Mouse (Mus musculus): ENCODE measurements around the gene Ust.
"Not testable (repeated sequence)": the region's sequence is repeated elsewhere in the genome, so short reads cannot be mapped to it uniquely, and the experiment has no call there.

The Ust gene

GRCm38 (mm10) chr10:8518141-8519013 is at the start of gene Ust:
Gene Ust, minus strand, starts transcription at chr10:8518825.
- DNase-seq (ENCODE audit: low read depth, low spot score) = no peak

- no peak for DNase-seq (ENCODE audit: low read depth, low spot score)
These were observed 42.7 kb upstream of the Ust start for GRCm38 (mm10) chr10:8561366-8561765.

GRCm38 (mm10) chr10:8559566-8559965 is 40.9 kb upstream of the Ust start:
- DNase-seq (ENCODE audit: low read depth, low spot score) = not testable (repeated sequence)

GRCm38 (mm10) chr10:8552239-8552638 is 33.6 kb upstream of the Ust start:
- DNase-seq (ENCODE audit: low read depth, low spot score) = not testable (repeated sequence)

GRCm38 (mm10) chr10:8551601-8552000 is 33.0 kb upstream of the Ust start:
- not testable (repeated sequence) for DNase-seq (ENCODE audit: low read depth, low spot score)

GRCm38 (mm10) chr10:8541514-8541913 is 22.9 kb upstream of the Ust start:
- DNase-seq (ENCODE audit: low read depth, low spot score) = no peak

GRCm38 (mm10) chr10:8535445-8535844 is 16.8 kb upstream of the Ust start:
- DNase-seq (ENCODE audit: low read depth, low spot score) = no peak

- no peak for DNase-seq (ENCODE audit: low read depth, low spot score)
These were observed 13.0 kb upstream of the Ust start for GRCm38 (mm10) chr10:8531651-8532050.

- DNase-seq (ENCODE audit: low read depth, low spot score) = no peak
These were observed 12.0 kb upstream of the Ust start for GRCm38 (mm10) chr10:8530505-8531051.

GRCm38 (mm10) chr10:8529173-8529572 is 10.5 kb upstream of the Ust start:
- no peak for DNase-seq (ENCODE audit: low read depth, low spot score)

GRCm38 (mm10) chr10:8525354-8525753 is 6.7 kb upstream of the Ust start:
- DNase-seq (ENCODE audit: low read depth, low spot score) = no peak

GRCm38 (mm10) chr10:8521536-8521935 is 2.9 kb upstream of the Ust start:
- no peak for DNase-seq (ENCODE audit: low read depth, low spot score)

- no peak for DNase-seq (ENCODE audit: low read depth, low spot score)
These were observed 2.3 kb upstream of the Ust start for GRCm38 (mm10) chr10:8520766-8521395.

- DNase-seq (ENCODE audit: low read depth, low spot score) = no peak
These were observed 428 bp upstream of the Ust start for GRCm38 (mm10) chr10:8519014-8519491.

- DNase-seq (ENCODE audit: low read depth, low spot score) = no peak
These were observed 959 bp downstream of the Ust start for GRCm38 (mm10) chr10:8517591-8518140.

GRCm38 (mm10) chr10:8516916-8517524 is 1.6 kb downstream of the Ust start:
- no peak for DNase-seq (ENCODE audit: low read depth, low spot score)

GRCm38 (mm10) chr10:8513690-8514089 is 4.9 kb downstream of the Ust start:
- no peak for DNase-seq (ENCODE audit: low read depth, low spot score)

GRCm38 (mm10) chr10:8512222-8512621 is 6.4 kb downstream of the Ust start:
- no peak for DNase-seq (ENCODE audit: low read depth, low spot score)

- DNase-seq (ENCODE audit: low read depth, low spot score) = no peak
These were observed 6.9 kb downstream of the Ust start for GRCm38 (mm10) chr10:8511760-8512159.

GRCm38 (mm10) chr10:8506247-8506573 is 12.4 kb downstream of the Ust start:
- DNase-seq (ENCODE audit: low read depth, low spot score) = no peak

GRCm38 (mm10) chr10:8505346-8506246 is 13.0 kb downstream of the Ust start:
- no peak for DNase-seq (ENCODE audit: low read depth, low spot score)
